Mouse (Mus musculus) ES-Bruce4 (cell line): ENCODE measurements around the gene Rnft1. TPM values are rescaled to one million over a fixed set of nuclear protein-coding genes. Genes with fewer than 3 reads are reported as not detected.

Experiments used
- H3K27ac ChIP-seq: 2 replicates; pipeline ENCODE4 v1.5.1; 2012; ENCODE audit warnings: low read length, inconsistent platforms; ENCODE audit not compliant: insufficient read depth
- H3K27me3 ChIP-seq: 2 replicates; pipeline ENCODE4 v1.6.1; 2012; ENCODE audit warnings: mild to moderate bottlenecking, low read length, inconsistent platforms; ENCODE audit not compliant: control insufficient read depth, poor library complexity, insufficient read depth, severe bottlenecking
- H3K36me3 ChIP-seq: 2 replicates; pipeline ENCODE4 v1.6.1; 2012; ENCODE audit warnings: inconsistent platforms, mild to moderate bottlenecking, low read length, moderate library complexity; ENCODE audit not compliant: control insufficient read depth, poor library complexity, insufficient read depth, severe bottlenecking
- H3K4me1 ChIP-seq: one replicate; pipeline ENCODE4 v1.8.1; 2011; ENCODE audit warnings: low read length; ENCODE audit not compliant: control insufficient read depth, insufficient read depth
- H3K4me3 ChIP-seq: 2 replicates; pipeline ENCODE4 v1.5.1; 2011; ENCODE audit warnings: low read depth, mild to moderate bottlenecking, low read length
- H3K9ac ChIP-seq: 2 replicates; pipeline ENCODE4 v1.6.1; 2012; ENCODE audit warnings: low read depth, mild to moderate bottlenecking, inconsistent platforms; ENCODE audit not compliant: poor library complexity, severe bottlenecking
- H3K9me3 ChIP-seq: replicated peaks from 2 replicates; pipeline ENCODE4 v1.6.1; 2012; ENCODE audit warnings: mild to moderate bottlenecking, low read length, inconsistent platforms; ENCODE audit not compliant: control insufficient read depth, poor library complexity, insufficient read depth, severe bottlenecking
- CTCF ChIP-seq: IDR thresholded peaks from one replicate; pipeline ENCODE4 v1.8.1; 2011; ENCODE audit warnings: low read depth, low read length
- EP300 ChIP-seq: IDR thresholded peaks from 2 replicates; pipeline ENCODE4 v1.6.1; 2011; ENCODE audit warnings: low read depth, low read length; ENCODE audit not compliant: insufficient read depth
- POLR2A ChIP-seq: IDR thresholded peaks from one replicate; pipeline ENCODE4 v1.8.1; 2011; ENCODE audit warnings: low read length; ENCODE audit not compliant: insufficient read depth
- polyA plus RNA-seq: library from polyadenylated mRNA; stranded (reverse); fragments of >200 nt; gene quantifications from 2 replicates; pipeline ENCODE4 v1.2.4, GENCODE M21; 2011; ENCODE audit warnings: low read depth; ENCODE audit not compliant: missing spikeins, insufficient read depth, insufficient read length

Gene Rnft1
- polyA plus RNA-seq, 1 experiment, result 25.0 TPM

DNA sequence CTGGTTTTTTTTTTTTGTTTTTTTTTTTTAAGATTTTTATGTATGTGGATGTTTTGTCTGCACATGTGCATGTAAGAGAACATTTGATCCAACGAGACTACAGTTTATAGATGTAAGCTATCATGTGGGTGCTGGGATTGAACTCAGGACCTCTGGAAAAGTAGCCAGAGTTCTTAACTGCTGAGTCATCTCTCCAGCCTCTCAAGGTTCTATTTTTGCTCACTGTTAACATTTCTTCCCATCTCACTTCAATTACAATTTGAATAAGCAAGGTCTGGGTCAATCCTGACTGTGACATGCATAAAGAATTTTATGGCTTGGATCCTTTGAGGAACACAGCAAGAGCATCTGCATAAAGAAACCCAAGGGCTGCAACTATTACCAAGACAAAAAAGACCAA is 16.3 kb downstream of the Rnft1 start:
- Histone ChIP-seq H3K9ac (peak overlapping the region; percentile 44; the same call in 1 of the 2 replicates), H3K4me3 (no peak overlapping the region), H3K9me3 (no peaks in the 10 kb centered on the region), H3K27me3 (no peaks in the 10 kb centered on the region), H3K4me1 (peaks cover 5% of the 10 kb centered on the region), H3K36me3 (peaks cover 14% of the 10 kb centered on the region), H3K27ac (peak overlapping the region; percentile 94)
- TF ChIP-seq CTCF, result no peak
- no peak for TF ChIP-seq POLR2A
- no peak for TF ChIP-seq EP300

DNA sequence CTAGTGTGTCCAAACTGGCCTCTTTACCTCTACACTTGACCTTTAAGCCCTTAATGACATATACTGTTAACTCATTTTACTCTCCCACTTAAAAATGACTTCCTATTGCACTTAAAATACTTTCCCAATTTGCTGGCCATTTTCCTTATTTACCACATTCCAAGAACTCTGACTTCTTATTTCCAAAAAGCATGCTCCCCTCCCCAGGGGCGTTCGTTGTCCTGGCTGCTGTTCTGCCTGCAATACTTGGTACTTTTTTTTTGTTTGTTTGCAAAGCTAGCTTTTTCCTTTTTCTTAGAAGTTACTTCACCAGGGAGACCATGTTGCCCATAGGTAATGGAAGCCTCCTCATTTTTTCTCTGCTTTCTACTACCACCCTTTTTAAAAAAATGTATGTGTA is 18.7 kb downstream of the Rnft1 start:
- Histone ChIP-seq H3K9me3 (no peaks in the 10 kb centered on the region), H3K4me1 (peaks cover 5% of the 10 kb centered on the region), H3K4me3 (no peak overlapping the region), H3K36me3 (peaks cover 26% of the 10 kb centered on the region), H3K9ac (no peak overlapping the region), H3K27ac (no peak overlapping the region), H3K27me3 (no peaks in the 10 kb centered on the region)
- no peak for TF ChIP-seq EP300
- no peak for TF ChIP-seq CTCF
- TF ChIP-seq POLR2A, result no peak

- Histone ChIP-seq H3K4me1 (no peaks in the 10 kb centered on the region), H3K27ac (peak overlapping the region; percentile 83), H3K9me3 (no peaks in the 10 kb centered on the region), H3K4me3 (no peak overlapping the region), H3K36me3 (peaks cover 52% of the 10 kb centered on the region), H3K27me3 (no peaks in the 10 kb centered on the region), H3K9ac (no peak overlapping the region)
- TF ChIP-seq CTCF, result no peak
- no peak for TF ChIP-seq EP300
- TF ChIP-seq POLR2A, result no peak
Observed at GRCm38 (mm10) chr11:86507334-86507733, 22.9 kb downstream of the Rnft1 start.

DNA sequence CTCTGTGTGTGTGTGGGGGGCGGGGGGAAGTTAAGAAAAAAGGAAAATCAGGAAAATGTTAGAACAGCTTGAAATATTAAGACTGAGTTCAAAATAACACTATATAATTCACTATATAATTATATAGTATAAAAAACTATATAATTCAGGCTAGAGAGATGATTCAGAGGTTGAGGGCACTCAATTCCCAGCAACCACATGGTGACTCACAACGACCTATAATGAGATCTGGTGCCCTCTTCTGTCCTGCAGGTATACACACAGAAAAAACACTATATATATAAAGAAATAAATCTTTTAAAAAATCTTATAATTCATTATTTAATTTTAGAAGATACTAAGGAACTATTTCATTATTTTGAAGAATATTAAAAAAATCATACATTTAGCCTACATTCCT is 23.5 kb downstream of the Rnft1 start:
- Histone ChIP-seq H3K27ac (peak overlapping the region; percentile 80), H3K4me1 (no peaks in the 10 kb centered on the region), H3K36me3 (peaks cover 53% of the 10 kb centered on the region), H3K9ac (no peak overlapping the region), H3K9me3 (no peaks in the 10 kb centered on the region), H3K27me3 (no peaks in the 10 kb centered on the region), H3K4me3 (no peak overlapping the region)
- TF ChIP-seq CTCF, result no peak
- TF ChIP-seq EP300, result no peak
- no peak for TF ChIP-seq POLR2A

- Histone ChIP-seq H3K36me3 (peaks cover 52% of the 10 kb centered on the region), H3K27ac (no peak overlapping the region), H3K4me1 (no peaks in the 10 kb centered on the region), H3K27me3 (no peaks in the 10 kb centered on the region), H3K4me3 (no peak overlapping the region), H3K9ac (no peak overlapping the region), H3K9me3 (no peaks in the 10 kb centered on the region)
- no peak for TF ChIP-seq EP300
- TF ChIP-seq POLR2A, result no peak
- TF ChIP-seq CTCF, result no peak
Observed at GRCm38 (mm10) chr11:86516620-86517019, 32.2 kb downstream of the Rnft1 start.

DNA sequence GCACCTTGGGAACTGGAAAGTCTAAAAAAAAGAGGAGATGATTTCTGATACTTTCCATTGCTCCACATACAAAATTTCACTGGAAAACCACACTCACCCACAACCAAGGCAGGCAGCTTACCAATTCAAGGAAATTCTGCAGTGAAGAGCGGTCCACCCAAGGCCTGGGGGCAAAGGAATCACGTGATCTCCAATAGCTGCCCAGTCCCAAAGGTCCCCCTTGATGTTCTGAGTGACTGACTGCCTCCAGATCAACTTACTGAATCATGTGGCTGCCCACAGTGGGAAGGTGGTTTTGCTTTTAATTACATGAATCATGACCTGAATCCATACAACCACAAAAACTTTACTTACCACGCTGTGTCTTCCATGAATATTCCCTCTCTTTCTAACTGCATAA is 32.8 kb downstream of the Rnft1 start:
- TF ChIP-seq EP300 (no peak), CTCF (no peak), POLR2A (no peak)
- Histone ChIP-seq H3K4me1 (no peaks in the 10 kb centered on the region), H3K9me3 (no peaks in the 10 kb centered on the region), H3K4me3 (no peak overlapping the region), H3K9ac (no peak overlapping the region), H3K27ac (no peak overlapping the region), H3K27me3 (no peaks in the 10 kb centered on the region), H3K36me3 (peaks cover 53% of the 10 kb centered on the region)
